Mouse (Mus musculus) cortical plate, adult 2 months (tissue): Measurements from ENCODE around the gene Szrd1.

Experiments used
- CTCF ChIP-seq: fragments of 200-500 bp; IDR thresholded peaks from 2 replicates; pipeline ENCODE4 v1.5.1; 2011; ENCODE audit warnings: mild to moderate bottlenecking, control low read depth, low read length; ENCODE audit not compliant: insufficient read depth; ENCODE audit errors: extremely low read depth
- POLR2A ChIP-seq: fragments of 200-500 bp; IDR thresholded peaks from 2 replicates; pipeline ENCODE4 v1.6.1; 2011; ENCODE audit warnings: mild to moderate bottlenecking, low read length, control low read depth; ENCODE audit not compliant: insufficient read depth; ENCODE audit errors: extremely low read depth

DNA sequence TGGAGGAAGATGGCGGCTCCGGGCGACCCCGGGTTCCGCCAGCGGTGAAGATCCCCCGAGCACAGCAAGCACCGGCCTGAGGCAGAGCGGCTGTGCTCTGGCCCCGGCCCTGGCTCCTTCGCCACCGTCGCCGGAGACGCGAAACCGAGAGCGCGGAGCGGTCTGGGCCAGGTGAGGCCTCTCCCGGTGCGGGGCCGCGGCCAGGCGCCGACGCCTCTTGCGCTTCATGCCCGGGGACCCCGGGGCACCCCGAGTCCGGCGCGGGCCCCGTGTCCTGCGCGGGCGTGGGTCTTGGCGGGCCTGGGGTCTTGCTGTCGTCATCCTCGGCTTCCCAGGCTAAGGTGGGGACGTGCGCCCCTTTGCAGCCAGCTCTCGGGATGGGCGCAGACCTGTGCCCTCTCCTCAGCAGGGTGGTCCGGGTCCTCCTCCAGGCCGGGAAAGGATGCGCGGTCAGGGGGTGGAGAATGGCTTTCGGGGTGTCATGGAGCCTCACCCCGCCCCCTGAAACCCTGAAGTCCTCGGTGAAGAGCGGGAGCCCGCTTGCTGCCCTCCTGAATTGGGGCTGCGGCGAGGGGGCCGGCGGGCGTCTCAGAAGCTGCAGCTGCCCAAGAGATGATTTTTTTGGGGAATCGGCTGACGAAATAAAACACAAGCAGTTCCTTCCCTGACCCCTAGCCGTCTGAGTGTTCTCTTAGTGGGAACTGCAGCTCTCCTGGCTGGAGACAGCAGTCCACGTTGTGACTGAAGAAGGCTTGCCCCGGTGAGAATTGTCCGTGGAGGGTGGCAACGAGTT, 8.6 kb upstream of the Szrd1 start:
- TF ChIP-seq CTCF (no peak), POLR2A (no peak)
